Mouse (Mus musculus): ENCODE measurements at regions not wholly inside any gene's neighbourhood (a gene's known extent, or its start where the extent isn't known, plus 50 kb on each side); places are given as distances from the start of the nearest gene placed in this dataset.

DNA sequence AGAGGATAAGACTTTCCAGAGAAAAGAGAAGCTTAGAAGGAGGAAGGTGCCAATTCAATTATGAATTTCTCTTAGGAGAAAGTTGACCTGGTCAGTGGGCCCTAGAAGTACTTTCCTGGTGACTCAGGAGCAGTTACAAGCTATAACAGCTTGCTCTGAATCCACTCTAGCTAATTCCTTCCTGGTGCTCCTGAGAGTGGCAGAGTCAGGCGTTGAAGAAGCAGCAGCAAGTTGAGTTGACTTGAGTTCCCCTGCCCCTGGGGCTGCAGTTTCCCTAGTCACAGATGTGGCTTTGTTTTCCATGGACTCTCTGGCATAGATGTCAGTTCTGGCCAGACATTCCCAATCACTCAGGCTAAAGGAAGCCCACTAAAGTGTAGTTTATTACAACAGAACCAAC is 85.9 kb downstream of the Osr1 start:
- no peak overlapping the region for H3K9ac ChIP-seq (ENCODE audit: low read length)
- H3K36me3 ChIP-seq (ENCODE audit: control insufficient read depth, insufficient read depth, low read length): no peaks in the 10 kb centered on the region
- H3K9me3 ChIP-seq (ENCODE audit: control insufficient read depth, low read length): no peaks in the 10 kb centered on the region
- H3K4me1 ChIP-seq (replicated peaks; ENCODE audit: control insufficient read depth, insufficient read depth, low read length): no peaks in the 10 kb centered on the region
- H3K4me2 ChIP-seq (ENCODE audit: low read depth, low read length, severe bottlenecking): no peak overlapping the region
- ATAC-seq (replicated peaks; ENCODE audit: low FRiP score) (no peak), DNase-seq (ENCODE audit: low spot score) (no peak)
- H3K27ac ChIP-seq (ENCODE audit: low read depth, low read length): no peak overlapping the region
- 48% methylated on average over 1 of the region's 1 CpGs for WGBS
- H3K27me3 ChIP-seq (ENCODE audit: control insufficient read depth, insufficient read depth, low read length): no peaks in the 10 kb centered on the region
- H3K4me3 ChIP-seq (ENCODE audit: low read depth, low read length): no peak overlapping the region

DNA sequence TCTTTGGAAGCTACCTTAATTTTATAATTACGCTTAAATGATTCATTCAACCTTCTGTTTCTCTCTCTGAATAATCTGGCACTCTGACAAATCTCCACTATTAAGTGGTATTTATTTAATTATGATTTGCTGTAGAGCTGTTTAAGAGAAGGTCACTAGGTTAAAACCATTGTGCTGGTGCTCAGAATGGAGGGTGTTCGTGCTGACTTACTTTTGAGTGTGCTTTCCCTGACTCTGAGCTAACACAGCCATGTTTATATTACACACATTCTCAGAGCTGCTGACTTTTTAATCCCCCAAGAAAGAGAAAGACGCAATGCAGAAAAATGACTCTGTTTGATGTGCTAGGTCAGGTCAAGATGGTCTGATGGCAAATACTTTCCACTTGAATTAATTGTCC is 86.4 kb downstream of the Osr1 start:
- no peaks in the 10 kb centered on the region for H3K9me3 ChIP-seq (ENCODE audit: control insufficient read depth, low read length)
- 65% methylated on average over 3 of the region's 3 CpGs for WGBS

DNA sequence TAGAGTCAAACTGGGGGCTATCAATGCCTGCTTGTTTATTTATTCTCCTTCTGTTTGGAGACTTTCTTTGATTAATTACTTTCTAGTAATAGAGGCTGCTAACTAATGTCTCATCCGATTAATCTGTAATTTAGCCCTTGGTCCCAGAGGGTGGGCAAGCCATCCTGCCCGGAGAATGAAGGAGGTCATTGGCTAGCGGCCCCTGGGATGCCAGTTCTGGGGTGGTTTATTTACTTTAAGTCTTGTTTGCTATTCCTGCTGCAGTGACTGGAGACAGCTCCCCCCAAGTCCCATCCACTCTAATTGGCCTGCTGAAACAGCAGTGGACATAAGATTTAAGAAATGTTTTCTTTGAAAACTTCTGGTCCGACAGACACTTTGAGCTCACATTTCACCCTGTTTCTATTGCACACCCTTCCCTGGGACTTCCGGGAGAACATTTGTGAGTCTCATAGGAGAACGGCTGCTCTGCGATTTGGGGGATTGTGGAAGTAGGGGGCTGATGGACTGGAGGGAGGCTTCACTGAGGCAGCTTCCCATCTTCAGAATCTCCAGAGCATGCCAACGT is 87.4 kb downstream of the Osr1 start:
- H3K36me3 ChIP-seq (ENCODE audit: control insufficient read depth, insufficient read depth, low read length): no peaks in the 10 kb centered on the region
- DNase-seq (ENCODE audit: low spot score) (no peak), ATAC-seq (replicated peaks; ENCODE audit: low FRiP score) (no peak)
- WGBS: 75% methylated on average over 8 of the region's 8 CpGs
- no peak overlapping the region for H3K4me2 ChIP-seq (ENCODE audit: low read depth, low read length, severe bottlenecking)
- H3K27me3 ChIP-seq (ENCODE audit: control insufficient read depth, insufficient read depth, low read length): no peaks in the 10 kb centered on the region
- H3K4me3 ChIP-seq (ENCODE audit: low read depth, low read length): no peak overlapping the region
- no peaks in the 10 kb centered on the region for H3K9me3 ChIP-seq (ENCODE audit: control insufficient read depth, low read length)
- H3K27ac ChIP-seq (ENCODE audit: low read depth, low read length): no peak overlapping the region
- H3K4me1 ChIP-seq (replicated peaks; ENCODE audit: control insufficient read depth, insufficient read depth, low read length): no peaks in the 10 kb centered on the region
- no peak overlapping the region for H3K9ac ChIP-seq (ENCODE audit: low read length)

More for the DNA sequence above, 86.4 kb downstream of the Osr1 start:
- Histone ChIP-seq H3K36me3 (ENCODE audit: control insufficient read depth, insufficient read depth, low read length) (no peaks in the 10 kb centered on the region), H3K9ac (ENCODE audit: low read length) (no peak overlapping the region), H3K4me2 (ENCODE audit: low read depth, low read length, severe bottlenecking) (no peak overlapping the region), H3K27me3 (ENCODE audit: control insufficient read depth, insufficient read depth, low read length) (no peaks in the 10 kb centered on the region), H3K4me3 (ENCODE audit: low read depth, low read length) (no peak overlapping the region), H3K4me1 (replicated peaks; ENCODE audit: control insufficient read depth, insufficient read depth, low read length) (no peaks in the 10 kb centered on the region), H3K27ac (ENCODE audit: low read depth, low read length) (no peak overlapping the region)
- DNase-seq (ENCODE audit: low spot score): no peak
- ATAC-seq (replicated peaks; ENCODE audit: low FRiP score): no peak

DNA sequence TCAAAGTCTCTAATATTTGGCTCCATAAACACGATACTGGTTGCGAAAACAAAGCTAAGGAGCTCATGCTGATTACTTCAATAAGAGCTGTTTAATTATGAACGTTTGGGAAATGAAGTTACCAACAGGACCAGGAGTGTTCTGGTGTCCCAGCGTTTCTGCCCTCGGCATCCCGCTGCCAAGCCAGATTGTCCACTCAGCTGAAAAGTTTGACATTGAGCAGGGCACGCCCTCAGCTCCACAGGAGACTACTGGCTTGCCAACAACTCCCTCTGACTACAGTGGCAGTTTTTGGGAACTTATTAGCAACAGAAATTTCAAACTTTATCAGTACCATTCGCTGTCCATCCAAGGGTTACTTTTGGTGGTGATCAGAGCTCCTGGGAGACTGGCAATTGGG is 87.9 kb downstream of the Osr1 start:
- DNase-seq (ENCODE audit: low spot score) (no peak), ATAC-seq (replicated peaks; ENCODE audit: low FRiP score) (no peak)
- Histone ChIP-seq H3K9ac (ENCODE audit: low read length) (no peak overlapping the region), H3K36me3 (ENCODE audit: control insufficient read depth, insufficient read depth, low read length) (no peaks in the 10 kb centered on the region), H3K9me3 (ENCODE audit: control insufficient read depth, low read length) (no peaks in the 10 kb centered on the region), H3K27me3 (ENCODE audit: control insufficient read depth, insufficient read depth, low read length) (no peaks in the 10 kb centered on the region), H3K4me3 (ENCODE audit: low read depth, low read length) (no peak overlapping the region), H3K27ac (ENCODE audit: low read depth, low read length) (no peak overlapping the region), H3K4me2 (ENCODE audit: low read depth, low read length, severe bottlenecking) (no peak overlapping the region), H3K4me1 (replicated peaks; ENCODE audit: control insufficient read depth, insufficient read depth, low read length) (no peaks in the 10 kb centered on the region)
- 73% methylated on average over 8 of the region's 8 CpGs for WGBS

DNA sequence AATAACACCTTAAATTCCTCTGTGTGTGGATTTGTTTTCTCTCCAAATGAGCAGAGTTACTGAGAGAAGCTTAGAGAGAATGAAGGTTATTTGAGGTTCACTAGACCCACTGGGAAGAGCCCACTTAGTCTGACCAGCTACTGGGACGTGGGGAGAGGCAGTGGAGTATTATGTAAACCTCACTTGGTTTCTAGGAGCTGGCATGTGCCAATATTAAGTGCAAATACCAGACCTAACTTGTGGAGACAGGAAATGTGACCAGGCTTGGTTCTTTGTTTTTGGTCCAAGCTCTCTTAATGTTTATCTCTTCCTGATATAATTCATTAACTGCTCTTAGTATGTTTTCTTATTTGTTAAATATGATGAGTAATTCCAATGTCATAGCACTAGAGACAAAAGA is 90.4 kb downstream of the Osr1 start:
- DNase-seq (ENCODE audit: low spot score): no peak
- Histone ChIP-seq H3K4me1 (replicated peaks; ENCODE audit: control insufficient read depth, insufficient read depth, low read length) (no peaks in the 10 kb centered on the region), H3K9me3 (ENCODE audit: control insufficient read depth, low read length) (no peaks in the 10 kb centered on the region), H3K36me3 (ENCODE audit: control insufficient read depth, insufficient read depth, low read length) (no peaks in the 10 kb centered on the region), H3K9ac (ENCODE audit: low read length) (no peak overlapping the region), H3K4me3 (ENCODE audit: low read depth, low read length) (no peak overlapping the region), H3K4me2 (ENCODE audit: low read depth, low read length, severe bottlenecking) (no peak overlapping the region), H3K27me3 (ENCODE audit: control insufficient read depth, insufficient read depth, low read length) (no peaks in the 10 kb centered on the region), H3K27ac (ENCODE audit: low read depth, low read length) (no peak overlapping the region)
- ATAC-seq (replicated peaks; ENCODE audit: low FRiP score): no peak
- 54% methylated on average over 1 of the region's 1 CpGs for WGBS

DNA sequence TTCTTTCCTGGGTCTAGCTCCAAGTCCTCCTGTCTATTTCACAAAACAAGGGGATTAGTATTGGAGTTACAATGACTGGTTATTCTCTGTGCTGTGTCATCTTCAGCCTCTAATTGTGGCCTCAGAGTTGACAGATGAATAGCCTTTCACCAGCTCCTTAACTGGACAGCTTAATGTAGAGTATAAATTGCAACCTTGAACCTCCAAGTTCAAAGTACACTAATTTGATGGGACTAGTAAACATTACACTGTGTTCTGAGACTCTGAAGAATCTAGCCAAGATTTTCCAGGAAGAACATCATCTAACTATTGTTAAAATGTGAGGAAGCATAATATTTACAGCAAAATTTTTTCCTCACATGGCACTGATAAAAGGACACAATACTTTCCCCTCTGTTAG is 118.9 kb downstream of the Osr1 start:
- Histone ChIP-seq H3K27me3 (ENCODE audit: control insufficient read depth, insufficient read depth, low read length) (no peaks in the 10 kb centered on the region), H3K9ac (ENCODE audit: low read length) (no peak overlapping the region), H3K4me3 (ENCODE audit: low read depth, low read length) (no peak overlapping the region), H3K4me1 (replicated peaks; ENCODE audit: control insufficient read depth, insufficient read depth, low read length) (no peaks in the 10 kb centered on the region), H3K27ac (ENCODE audit: low read depth, low read length) (no peak overlapping the region), H3K9me3 (ENCODE audit: control insufficient read depth, low read length) (no peaks in the 10 kb centered on the region), H3K36me3 (ENCODE audit: control insufficient read depth, insufficient read depth, low read length) (no peaks in the 10 kb centered on the region), H3K4me2 (ENCODE audit: low read depth, low read length, severe bottlenecking) (no peak overlapping the region)
- no peak for DNase-seq (ENCODE audit: low spot score)
- no peak for ATAC-seq (replicated peaks; ENCODE audit: low FRiP score)

DNA sequence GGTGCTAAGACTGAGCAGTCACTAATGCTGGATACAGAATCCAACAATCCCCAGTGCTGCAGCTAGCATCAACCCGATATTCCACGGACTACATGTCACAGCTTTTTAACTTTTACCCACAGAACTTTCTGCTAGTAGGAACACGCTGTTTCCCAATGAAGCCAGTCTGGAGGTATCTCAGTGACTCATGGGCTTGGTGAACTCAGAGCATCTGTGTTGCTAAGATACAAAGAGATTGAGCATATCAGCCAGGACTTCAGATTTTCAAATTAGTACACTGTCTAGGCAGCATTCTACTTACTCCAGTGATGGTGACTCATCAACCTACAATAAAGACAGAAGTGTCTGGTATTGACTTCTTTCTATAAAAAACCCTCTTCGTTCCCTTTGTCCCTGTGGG is 119.6 kb downstream of the Osr1 start:
- H3K36me3 ChIP-seq (ENCODE audit: control insufficient read depth, insufficient read depth, low read length): no peaks in the 10 kb centered on the region
- no peaks in the 10 kb centered on the region for H3K27me3 ChIP-seq (ENCODE audit: control insufficient read depth, insufficient read depth, low read length)
- no peaks in the 10 kb centered on the region for H3K4me1 ChIP-seq (replicated peaks; ENCODE audit: control insufficient read depth, insufficient read depth, low read length)
- H3K9me3 ChIP-seq (ENCODE audit: control insufficient read depth, low read length): no peaks in the 10 kb centered on the region
- DNase-seq (ENCODE audit: low spot score) (no peak), ATAC-seq (replicated peaks; ENCODE audit: low FRiP score) (no peak)
- no peak overlapping the region for H3K4me2 ChIP-seq (ENCODE audit: low read depth, low read length, severe bottlenecking)
- H3K9ac ChIP-seq (ENCODE audit: low read length): no peak overlapping the region
- H3K4me3 ChIP-seq (ENCODE audit: low read depth, low read length): no peak overlapping the region
- 83% methylated on average over 4 of the region's 4 CpGs for WGBS
- H3K27ac ChIP-seq (ENCODE audit: low read depth, low read length): no peak overlapping the region

DNA sequence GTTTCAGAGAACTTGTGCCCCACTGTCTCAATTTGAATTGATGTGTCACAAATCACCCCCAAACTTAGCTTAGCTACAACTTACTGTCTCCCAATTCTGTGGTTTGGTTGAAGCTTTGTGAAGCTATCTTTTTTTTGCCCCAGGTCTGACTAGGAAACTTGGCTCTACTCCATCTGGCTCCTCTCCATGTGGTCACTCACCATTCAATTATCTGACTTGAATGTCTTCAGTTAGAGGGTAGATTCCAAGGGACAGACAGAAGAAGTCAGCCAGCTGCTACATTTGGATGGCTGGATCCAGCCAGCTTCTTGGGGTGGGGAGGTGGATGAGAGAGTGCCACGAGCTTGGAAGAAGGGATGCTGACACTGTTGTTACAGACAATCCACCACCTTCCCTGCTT is 163.0 kb downstream of the Osr1 start:
- Histone ChIP-seq H3K36me3 (ENCODE audit: control insufficient read depth, insufficient read depth, low read length) (no peaks in the 10 kb centered on the region), H3K9me3 (ENCODE audit: control insufficient read depth, low read length) (no peaks in the 10 kb centered on the region), H3K27ac (ENCODE audit: low read depth, low read length) (no peak overlapping the region), H3K9ac (ENCODE audit: low read length) (no peak overlapping the region), H3K4me1 (replicated peaks; ENCODE audit: control insufficient read depth, insufficient read depth, low read length) (no peaks in the 10 kb centered on the region), H3K27me3 (ENCODE audit: control insufficient read depth, insufficient read depth, low read length) (no peaks in the 10 kb centered on the region), H3K4me3 (ENCODE audit: low read depth, low read length) (no peak overlapping the region), H3K4me2 (ENCODE audit: low read depth, low read length, severe bottlenecking) (no peak overlapping the region)
- ATAC-seq (replicated peaks; ENCODE audit: low FRiP score) (no peak), DNase-seq (ENCODE audit: low spot score) (no peak)
- 74% methylated on average over 1 of the region's 1 CpGs for WGBS

DNA sequence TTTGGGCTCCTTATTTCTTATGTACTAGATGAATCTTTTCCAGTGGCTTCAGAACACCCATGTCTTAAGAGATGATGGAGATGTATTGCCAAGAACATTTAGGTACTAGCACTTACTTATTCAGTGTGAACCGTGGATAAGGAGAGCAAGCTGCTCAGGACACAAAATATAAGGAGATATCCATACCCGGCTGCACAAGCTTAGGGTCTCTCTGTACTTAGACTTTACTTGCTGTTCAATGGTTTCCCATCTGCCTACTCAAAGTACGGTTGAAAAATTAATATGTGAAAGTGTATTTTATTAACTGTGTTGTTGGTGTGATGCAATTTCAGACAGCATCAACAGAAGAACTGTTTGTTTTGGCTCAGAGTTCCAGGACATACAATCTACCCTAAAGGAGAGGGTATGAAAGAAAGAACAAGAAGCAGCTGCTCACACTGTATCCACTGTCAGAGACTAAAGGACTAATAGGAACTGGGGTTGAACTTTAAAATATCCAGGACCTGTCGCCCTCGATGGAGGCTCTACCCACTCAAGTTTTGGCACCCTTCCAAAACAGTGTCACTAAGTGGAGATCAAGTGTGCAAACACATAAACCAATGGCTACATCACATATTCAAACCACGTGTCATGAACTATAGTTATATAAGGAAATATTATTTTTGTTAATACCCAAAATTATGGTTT is 174.9 kb downstream of the Osr1 start:
- ATAC-seq (replicated peaks; ENCODE audit: low FRiP score) (no peak), DNase-seq (ENCODE audit: low spot score) (no peak)
- Histone ChIP-seq H3K4me3 (ENCODE audit: low read depth, low read length) (no peak overlapping the region), H3K4me1 (replicated peaks; ENCODE audit: control insufficient read depth, insufficient read depth, low read length) (no peaks in the 10 kb centered on the region), H3K4me2 (ENCODE audit: low read depth, low read length, severe bottlenecking) (no peak overlapping the region), H3K27me3 (ENCODE audit: control insufficient read depth, insufficient read depth, low read length) (no peaks in the 10 kb centered on the region), H3K27ac (ENCODE audit: low read depth, low read length) (no peak overlapping the region), H3K9ac (ENCODE audit: low read length) (no peak overlapping the region), H3K36me3 (ENCODE audit: control insufficient read depth, insufficient read depth, low read length) (no peaks in the 10 kb centered on the region), H3K9me3 (ENCODE audit: control insufficient read depth, low read length) (no peaks in the 10 kb centered on the region)
- 87% methylated on average over 6 of the region's 6 CpGs for WGBS
